Mouse (Mus musculus) liver, embryonic 16.5 days (tissue): ENCODE data around the gene Itga11. TPM values are rescaled to one million over a fixed set of nuclear protein-coding genes. Genes with fewer than 3 reads are reported as not detected.
"Not testable (repeated sequence)": the region's sequence is repeated elsewhere in the genome, so short reads cannot be mapped to it uniquely, and the experiment has no call there.

Source experiments
- ATAC-seq: fragments of 200-750 bp; cut with Nextera tagmentation; 2 replicates; pipeline ENCODE4 v1.8.0; 2017; ENCODE audit warnings: low read depth, mild to moderate bottlenecking, moderate number of reproducible peaks, moderate library complexity
- H3K27ac ChIP-seq: fragments of 300-500 bp; sonication (generic); 2 replicates; pipeline ENCODE4 v1.5.1; 2014; ENCODE audit warnings: mild to moderate bottlenecking, low read length
- H3K27me3 ChIP-seq: fragments of 300-500 bp; sonication (generic); 2 replicates; pipeline ENCODE4 v1.6.1; 2014; ENCODE audit warnings: low read depth, low read length, mixed read lengths; ENCODE audit not compliant: control insufficient read depth, insufficient read depth
- H3K36me3 ChIP-seq: fragments of 300-500 bp; sonication (generic); 2 replicates; pipeline ENCODE4 v1.6.1; 2014; ENCODE audit warnings: mild to moderate bottlenecking; ENCODE audit not compliant: control insufficient read depth, insufficient read depth
- H3K4me1 ChIP-seq: fragments of 300-500 bp; sonication (generic); 2 replicates; pipeline ENCODE4 v1.6.1; 2014; ENCODE audit warnings: low read depth, low read length, mixed read lengths; ENCODE audit not compliant: control insufficient read depth
- H3K4me2 ChIP-seq: fragments of 300-500 bp; sonication (generic); 2 replicates; pipeline ENCODE4 v1.6.1; 2014; ENCODE audit warnings: low read depth, low read length, mixed read lengths
- H3K4me3 ChIP-seq: fragments of 300-500 bp; sonication (generic); 2 replicates; pipeline ENCODE4 v1.5.1; 2014; ENCODE audit warnings: low read depth, mild to moderate bottlenecking, low read length
- H3K9ac ChIP-seq: fragments of 300-500 bp; sonication (generic); 2 replicates; pipeline ENCODE4 v1.6.1; 2014; ENCODE audit warnings: low read depth, low read length
- H3K9me3 ChIP-seq: fragments of 300-500 bp; sonication (generic); replicated peaks from 2 replicates; pipeline ENCODE4 v1.6.1; 2016; ENCODE audit warnings: low read length; ENCODE audit not compliant: control insufficient read depth
- WGBS: fragments of 180-500 bp; shearing (Covaris S2); extraction: QIAGEN DNeasy Blood & Tissue Kit; methylation state at CpG from one replicate; pipeline ENCODE4 v1.1.7; 2014; ENCODE audit not compliant: insufficient replicate concordance; 5-methylcytosine and 5-hydroxymethylcytosine counted together
- polyA plus RNA-seq: library from polyadenylated mRNA; unstranded; fragments of >200 nt; fragmentation: Nextera tagmentation; extraction: Ambion mirVana; gene quantifications from 2 replicates; pipeline ENCODE4 v1.2.1, GENCODE M21; 2015

Gene Itga11
- polyA plus RNA-seq, 1 experiment from 2014 or later = 0.12 TPM

- peak within 1 kb of the TSS; percentile 70 for H3K4me2 ChIP-seq
- WGBS = under 1% methylated on average over 67 of the region's 68 CpGs
- H3K4me3 ChIP-seq = peak within 1 kb of the TSS; percentile 100
- peak within 1 kb of the TSS; percentile 92 for H3K27ac ChIP-seq
- H3K9ac ChIP-seq = peak within 1 kb of the TSS; percentile 98
- H3K27me3 ChIP-seq = no peaks in the 10 kb centered on the region
- no peaks in the 10 kb centered on the region for H3K36me3 ChIP-seq
- ATAC-seq = peak; percentile 83
- H3K9me3 ChIP-seq = no peaks in the 10 kb centered on the region
- H3K4me1 ChIP-seq = peaks cover 22% of the 10 kb centered on the region
These were observed 134.0 kb downstream of the Itga11 start, which contains the start of gene Fem1b for GRCm38 (mm10) chr9:62811516-62812121. TSS of gene Fem1b (minus strand) at chr9:62811934.

GRCm38 (mm10) chr9:62812216-62813049 is 134.8 kb downstream of the Itga11 start:
- H3K4me3 ChIP-seq = peak overlapping the region; percentile 100
- ATAC-seq = no peak

DNA sequence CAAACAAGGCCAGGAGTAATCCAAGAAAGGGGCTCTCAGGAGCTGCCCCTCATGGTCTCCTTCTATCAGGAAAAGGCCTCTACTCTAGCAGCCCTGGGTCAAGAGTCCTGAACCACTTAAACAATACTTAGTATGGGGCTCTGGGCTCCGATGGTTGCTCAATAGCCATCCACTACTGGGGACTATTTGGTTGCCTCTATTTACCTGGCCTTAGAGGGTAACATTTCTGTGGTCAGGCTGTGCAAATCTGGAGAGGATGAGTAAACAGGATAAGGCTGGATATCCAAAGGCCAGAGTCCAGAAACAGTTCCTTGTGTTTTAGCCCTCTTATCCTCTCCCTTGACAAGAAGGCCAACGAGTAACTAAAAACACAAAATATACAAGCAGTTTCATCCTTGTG is 137.1 kb downstream of the Itga11 start:
- Histone ChIP-seq H3K4me2 (no peak overlapping the region), H3K9ac (no peak overlapping the region), H3K36me3 (no peaks in the 10 kb centered on the region), H3K27me3 (no peaks in the 10 kb centered on the region), H3K4me3 (no peak overlapping the region), H3K27ac (peak overlapping the region; percentile 71), H3K9me3 (no peaks in the 10 kb centered on the region), H3K4me1 (peaks cover 13% of the 10 kb centered on the region)
- WGBS = 53% methylated on average over 2 of the region's 2 CpGs
- ATAC-seq = peak; percentile 28

More at GRCm38 (mm10) chr9:62812216-62813049, 134.8 kb downstream of the Itga11 start:
- Histone ChIP-seq H3K27me3 (no peaks in the 10 kb centered on the region), H3K36me3 (no peaks in the 10 kb centered on the region), H3K4me1 (peaks cover 22% of the 10 kb centered on the region), H3K9me3 (no peaks in the 10 kb centered on the region), H3K4me2 (peak overlapping the region; percentile 70), H3K9ac (peak overlapping the region; percentile 65), H3K27ac (0 out of 2 replicates have a peak overlapping the region, but pooled peaks have one; percentile 21)
- WGBS = 22% methylated on average over 14 of the region's 14 CpGs

DNA sequence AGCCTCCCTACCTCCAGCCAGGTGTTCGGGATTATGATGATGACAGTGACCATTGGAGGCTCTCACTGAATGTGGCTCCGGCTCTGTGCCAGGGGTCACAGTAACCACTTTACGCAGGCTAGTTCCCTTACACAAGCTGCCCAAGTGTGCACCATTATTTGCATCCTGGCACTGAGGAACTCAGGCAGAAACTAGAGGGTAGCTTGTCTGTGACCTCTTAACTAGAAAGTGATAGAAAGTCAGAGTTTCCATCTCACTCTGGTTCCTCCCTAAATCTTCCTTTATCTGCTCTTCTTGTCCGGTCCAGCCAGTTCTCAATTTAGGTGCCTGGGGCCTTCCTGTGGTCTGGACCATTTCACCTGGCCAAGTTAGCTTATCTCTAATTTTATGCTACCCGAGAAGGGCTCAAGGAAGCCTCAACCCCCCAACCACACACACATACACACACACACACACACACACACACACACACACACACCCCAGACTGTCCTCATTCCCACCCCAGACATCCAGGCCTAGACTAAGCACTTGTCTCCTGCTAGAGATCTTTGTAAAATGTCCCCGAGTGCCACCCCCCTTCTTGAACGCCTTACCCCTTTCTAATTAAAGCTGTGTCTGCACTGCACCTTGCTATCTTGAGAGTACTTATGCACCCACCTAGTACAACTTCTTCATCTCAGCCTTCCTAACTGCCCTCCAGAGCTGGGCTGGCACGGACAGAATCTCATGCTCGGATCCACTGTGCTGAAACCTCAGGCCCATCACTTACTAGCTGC is 138.9 kb downstream of the Itga11 start:
- H3K36me3 ChIP-seq = no peaks in the 10 kb centered on the region
- H3K4me2 ChIP-seq = no peak overlapping the region
- H3K4me1 ChIP-seq = peaks cover 11% of the 10 kb centered on the region
- H3K4me3 ChIP-seq = no peak overlapping the region
- WGBS = 63% methylated on average over 9 of the region's 9 CpGs
- no peak overlapping the region for H3K27ac ChIP-seq
- H3K9me3 ChIP-seq = no peaks in the 10 kb centered on the region
- ATAC-seq = no peak
- no peaks in the 10 kb centered on the region for H3K27me3 ChIP-seq
- H3K9ac ChIP-seq = no peak overlapping the region

DNA sequence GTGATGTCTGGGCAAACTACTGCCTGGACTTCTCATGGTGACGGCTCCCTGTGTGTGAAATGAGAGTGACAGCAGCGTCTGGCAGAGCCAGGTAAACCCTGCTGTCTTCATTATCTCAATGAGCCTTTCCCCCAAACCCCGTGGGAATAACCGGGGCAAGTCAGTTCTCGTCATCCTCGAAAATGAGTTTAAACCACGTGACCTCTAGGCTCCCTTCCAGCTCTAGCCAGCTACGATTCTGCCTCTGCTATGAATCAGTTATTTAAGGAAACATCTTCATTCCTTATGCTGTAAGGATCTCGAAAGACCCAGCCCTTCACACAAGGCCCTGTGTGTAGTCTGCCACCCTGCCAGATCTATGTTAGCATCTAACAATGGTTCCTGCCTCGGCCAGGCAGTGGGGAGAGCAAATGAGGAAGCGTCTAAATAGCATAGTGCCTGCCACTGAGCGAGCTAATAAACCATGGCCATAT is 139.5 kb downstream of the Itga11 start:
- Histone ChIP-seq H3K4me1 (peaks cover 10% of the 10 kb centered on the region), H3K9me3 (no peaks in the 10 kb centered on the region), H3K9ac (no peak overlapping the region), H3K36me3 (no peaks in the 10 kb centered on the region), H3K4me3 (no peak overlapping the region), H3K27me3 (no peaks in the 10 kb centered on the region), H3K27ac (no peak overlapping the region), H3K4me2 (no peak overlapping the region)
- WGBS = 45% methylated on average over 12 of the region's 12 CpGs
- ATAC-seq = no peak

DNA sequence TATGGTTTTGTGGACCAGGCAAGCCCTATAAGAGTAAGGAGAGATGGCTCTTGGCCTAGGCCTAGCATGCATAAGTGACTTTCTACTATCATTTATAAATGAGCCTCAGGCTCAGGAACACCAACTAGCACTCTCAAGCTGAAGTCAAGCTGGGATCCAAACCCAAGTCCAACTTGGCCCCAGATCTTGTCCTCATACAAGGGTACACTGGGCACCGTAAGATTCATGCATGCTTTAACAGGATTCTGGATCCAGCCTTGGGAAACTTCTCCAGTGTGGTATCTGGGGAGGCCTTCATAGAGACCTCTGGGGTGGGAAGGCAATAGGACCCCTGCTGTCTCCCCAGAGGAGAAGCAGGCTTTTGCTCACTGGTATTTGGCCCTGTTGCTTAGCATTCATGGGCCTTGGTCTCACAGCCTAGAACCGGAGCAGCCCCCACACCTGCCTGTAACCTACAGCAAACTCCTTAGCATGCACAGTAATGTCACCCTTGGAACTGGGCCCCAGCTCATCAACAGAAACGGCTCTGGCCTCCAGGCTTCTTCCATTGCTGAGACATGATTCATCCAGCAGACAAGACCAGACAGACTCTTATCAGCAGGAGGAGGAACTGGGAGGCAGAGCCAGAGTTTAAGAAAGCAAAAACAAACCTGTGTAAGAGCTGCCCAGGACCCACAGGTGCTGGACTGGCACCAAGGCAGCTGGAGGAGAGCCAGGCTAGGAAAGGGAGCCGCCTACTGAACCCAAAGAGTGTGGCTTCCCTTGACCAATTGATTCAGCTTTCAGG is 140.4 kb downstream of the Itga11 start:
- no peaks in the 10 kb centered on the region for H3K27me3 ChIP-seq
- H3K36me3 ChIP-seq = no peaks in the 10 kb centered on the region
- no peak overlapping the region for H3K9ac ChIP-seq
- no peaks in the 10 kb centered on the region for H3K9me3 ChIP-seq
- no peak overlapping the region for H3K4me3 ChIP-seq
- no peak for ATAC-seq
- WGBS = 55% methylated on average over 4 of the region's 4 CpGs
- H3K27ac ChIP-seq = no peak overlapping the region
- no peak overlapping the region for H3K4me2 ChIP-seq
- H3K4me1 ChIP-seq = peaks cover 5% of the 10 kb centered on the region

- Histone ChIP-seq H3K4me3 (no peak overlapping the region), H3K27ac (no peak overlapping the region), H3K36me3 (no peaks in the 10 kb centered on the region), H3K4me2 (no peak overlapping the region), H3K27me3 (no peaks in the 10 kb centered on the region), H3K9ac (no peak overlapping the region), H3K9me3 (no peaks in the 10 kb centered on the region), H3K4me1 (peaks cover 5% of the 10 kb centered on the region)
- no peak for ATAC-seq
- WGBS = 66% methylated on average over 3 of the region's 3 CpGs
These were observed 141.9 kb downstream of the Itga11 start for GRCm38 (mm10) chr9:62819494-62819893.

GRCm38 (mm10) chr9:62819910-62820309 is 142.3 kb downstream of the Itga11 start:
- H3K9me3 ChIP-seq, H3K4me2 ChIP-seq, H3K4me3 ChIP-seq, H3K27ac ChIP-seq, ATAC-seq, H3K27me3 ChIP-seq, H3K9ac ChIP-seq, H3K36me3 ChIP-seq, H3K4me1 ChIP-seq: not testable (repeated sequence)
- WGBS = 63% methylated on average over 6 of the region's 6 CpGs
